Mouse (Mus musculus): ENCODE measurements around the gene Tmtc4.
A peak's percentile ranks its signal among the peaks of the same experiment; 100 is the strongest.

Gene Tmtc4

GRCm38 (mm10) chr14:122983226-122984215 is at the start of gene Tmtc4:
TSS of gene Tmtc4 (minus strand) at chr14:122984035.
- no peak for TF ChIP-seq GATA4 (IDR thresholded peaks at IDR 0.05; ENCODE audit: insufficient replicate concordance, low read length)

GRCm38 (mm10) chr14:123032435-123032834 is 48.6 kb upstream of the Tmtc4 start:
- TF ChIP-seq GATA4 (IDR thresholded peaks at IDR 0.05; ENCODE audit: insufficient replicate concordance, low read length) = no peak

- no peak for TF ChIP-seq GATA4 (IDR thresholded peaks at IDR 0.05; ENCODE audit: insufficient replicate concordance, low read length)
Observed at GRCm38 (mm10) chr14:123027876-123028275, 44.0 kb upstream of the Tmtc4 start.

GRCm38 (mm10) chr14:123022981-123023380 is 39.1 kb upstream of the Tmtc4 start:
- no peak for TF ChIP-seq GATA4 (IDR thresholded peaks at IDR 0.05; ENCODE audit: insufficient replicate concordance, low read length)

- no peak for TF ChIP-seq GATA4 (IDR thresholded peaks at IDR 0.05; ENCODE audit: insufficient replicate concordance, low read length)
Observed at GRCm38 (mm10) chr14:123016310-123016709, 32.5 kb upstream of the Tmtc4 start.

GRCm38 (mm10) chr14:123015687-123016086 is 31.9 kb upstream of the Tmtc4 start:
- TF ChIP-seq GATA4 (IDR thresholded peaks at IDR 0.05; ENCODE audit: insufficient replicate concordance, low read length) = no peak

GRCm38 (mm10) chr14:123009108-123010018 is 25.5 kb upstream of the Tmtc4 start:
- no peak for TF ChIP-seq GATA4 (IDR thresholded peaks at IDR 0.05; ENCODE audit: insufficient replicate concordance, low read length)

GRCm38 (mm10) chr14:123008672-123009071 is 24.8 kb upstream of the Tmtc4 start:
- no peak for TF ChIP-seq GATA4 (IDR thresholded peaks at IDR 0.05; ENCODE audit: insufficient replicate concordance, low read length)

GRCm38 (mm10) chr14:123003715-123004114 is 19.9 kb upstream of the Tmtc4 start:
- TF ChIP-seq GATA4 (IDR thresholded peaks at IDR 0.05; ENCODE audit: insufficient replicate concordance, low read length) = no peak

- TF ChIP-seq GATA4 (IDR thresholded peaks at IDR 0.05; ENCODE audit: insufficient replicate concordance, low read length) = no peak
Observed at GRCm38 (mm10) chr14:123001391-123001790, 17.6 kb upstream of the Tmtc4 start.

- TF ChIP-seq GATA4 (IDR thresholded peaks at IDR 0.05; ENCODE audit: insufficient replicate concordance, low read length) = no peak
Observed at GRCm38 (mm10) chr14:122997465-122997864, 13.6 kb upstream of the Tmtc4 start.

- TF ChIP-seq GATA4 (IDR thresholded peaks at IDR 0.05; ENCODE audit: insufficient replicate concordance, low read length) = no peak
Observed at GRCm38 (mm10) chr14:122993935-122994334, 10.1 kb upstream of the Tmtc4 start.

- TF ChIP-seq GATA4 (IDR thresholded peaks at IDR 0.05; ENCODE audit: insufficient replicate concordance, low read length) = no peak
Observed at GRCm38 (mm10) chr14:122992937-122993336, 9.1 kb upstream of the Tmtc4 start.

GRCm38 (mm10) chr14:122990521-122991052 is 6.8 kb upstream of the Tmtc4 start:
- TF ChIP-seq GATA4 (IDR thresholded peaks at IDR 0.05; ENCODE audit: insufficient replicate concordance, low read length) = peak; percentile 80

GRCm38 (mm10) chr14:122986404-122986803 is 2.6 kb upstream of the Tmtc4 start:
- no peak for TF ChIP-seq GATA4 (IDR thresholded peaks at IDR 0.05; ENCODE audit: insufficient replicate concordance, low read length)

All from liver, adult (tissue).